Mouse (Mus musculus): ENCODE results near the gene Mrpl12. TPM values are rescaled to one million over a fixed set of nuclear protein-coding genes. Genes with fewer than 3 reads are reported as not detected.
A peak's percentile ranks its signal among the peaks of the same experiment; 100 is the strongest.

The Mrpl12 gene
- total and polyA plus RNA-seq, 3 experiments, result 374 to 461 (median 457) TPM

- Histone ChIP-seq H3K79me2 (ENCODE audit: control insufficient read depth, insufficient read depth, low read length, poor library complexity) (no peaks in the 10 kb centered on the region; the same call in 1 of the 2 replicates), H3K9me3 (replicated peaks; ENCODE audit: insufficient read depth, low read length) (no peaks in the 10 kb centered on the region), H3K27me3 (ENCODE audit: control insufficient read depth in 1 of 2, insufficient read depth in 2 of 2, low read length in 2 of 2) (no peaks in the 10 kb centered on the region; a peak in 1 of 4 replicates), H3K9ac (ENCODE audit: control insufficient read depth, low read depth, low read length, poor library complexity, severe bottlenecking) (no peak overlapping the region), H3K27ac (ENCODE audit: control insufficient read depth, low read depth, low read length) (no peak overlapping the region), H3K4me3 (ENCODE audit: control insufficient read depth in 1 of 2, insufficient read depth in 1 of 2, low read depth in 2 of 2, low read length in 2 of 2) (no peak overlapping the region), H3K4me1 (ENCODE audit: control insufficient read depth in 1 of 2, insufficient read depth in 2 of 2, low read length in 2 of 2) (peaks cover 21 to 29% of the 10 kb centered on the region in 2 experiments), H3K36me3 (ENCODE audit: control insufficient read depth in 1 of 2, insufficient read depth in 2 of 2, low read length in 2 of 2) (peaks cover 0 to 20% of the 10 kb centered on the region in 2 experiments; a peak in 2 of 4 replicates)
- TF ChIP-seq GATA1 (IDR thresholded peaks at IDR 0.05; ENCODE audit: low read depth, low read length), result 0 out of 2 replicates have a peak, but pooled peaks have one; percentile 22
- no peak for TF ChIP-seq MAFK (IDR thresholded peaks at IDR 0.05; ENCODE audit: borderline replicate concordance, low read depth, low read length)
- no peak for DNase-seq (ENCODE audit: low read depth, low spot score)
Measured at GRCm38 (mm10) chr11:120507611-120508289, 23.3 kb downstream of the Mrpl12 start.

- no peaks in the 10 kb centered on the region for H3K9me3 ChIP-seq (replicated peaks; ENCODE audit: insufficient read depth, low read length)
- TF ChIP-seq NRF1 (IDR thresholded peaks at IDR 0.05; ENCODE audit: insufficient read depth, low read depth, low read length, poor library complexity, severe bottlenecking) (no peak), ETS1 (IDR thresholded peaks at IDR 0.05; ENCODE audit: low read depth, low read length) (no peak), MXI1 (IDR thresholded peaks at IDR 0.05; ENCODE audit: low read depth, low read length) (no peak), RAD21 (IDR thresholded peaks at IDR 0.05; ENCODE audit: low read depth, low read length) (no peak), USF1 (IDR thresholded peaks at IDR 0.05; ENCODE audit: low read depth, low read length) (peak; percentile 70; the same call in 1 of the 2 replicates), GATA1 (IDR thresholded peaks at IDR 0.05; ENCODE audit: low read depth, low read length) (no peak), SMC3 (IDR thresholded peaks at IDR 0.05; ENCODE audit: low read depth, low read length) (no peak), MYB (IDR thresholded peaks at IDR 0.05; ENCODE audit: low read depth, low read length) (no peak)
- H3K36me3 ChIP-seq (ENCODE audit: control insufficient read depth in 1 of 2, insufficient read depth in 2 of 2, low read length in 2 of 2), result peaks cover 0 to 20% of the 10 kb centered on the region in 2 experiments; a peak in 2 of 4 replicates
- H3K9ac ChIP-seq (ENCODE audit: control insufficient read depth, low read depth, low read length, poor library complexity, severe bottlenecking), result no peak overlapping the region
- no peak for DNase-seq (ENCODE audit: low read depth, low spot score)
- H3K27ac ChIP-seq (ENCODE audit: control insufficient read depth, low read depth, low read length), result no peak overlapping the region
- no peaks in the 10 kb centered on the region; the same call in 1 of the 2 replicates for H3K79me2 ChIP-seq (ENCODE audit: control insufficient read depth, insufficient read depth, low read length, poor library complexity)
- peaks cover 21 to 29% of the 10 kb centered on the region in 2 experiments for H3K4me1 ChIP-seq (ENCODE audit: control insufficient read depth in 1 of 2, insufficient read depth in 2 of 2, low read length in 2 of 2)
- H3K27me3 ChIP-seq (ENCODE audit: control insufficient read depth in 1 of 2, insufficient read depth in 2 of 2, low read length in 2 of 2), result no peaks in the 10 kb centered on the region; a peak in 1 of 4 replicates
- no peak overlapping the region for H3K4me3 ChIP-seq (ENCODE audit: control insufficient read depth in 1 of 2, insufficient read depth in 1 of 2, low read depth in 2 of 2, low read length in 2 of 2)
Measured at GRCm38 (mm10) chr11:120508290-120508870, 24.0 kb downstream of the Mrpl12 start.

- Histone ChIP-seq H3K9ac (ENCODE audit: control insufficient read depth, low read depth, low read length, poor library complexity, severe bottlenecking) (peak overlapping the region; percentile 85), H3K36me3 (ENCODE audit: control insufficient read depth in 1 of 2, insufficient read depth in 2 of 2, low read length in 2 of 2) (peaks cover 0 to 20% of the 10 kb centered on the region in 2 experiments; a peak in 2 of 4 replicates), H3K4me3 (ENCODE audit: control insufficient read depth in 1 of 2, insufficient read depth in 1 of 2, low read depth in 2 of 2, low read length in 2 of 2) (peak overlapping the region; percentile 55 to 75), H3K79me2 (ENCODE audit: control insufficient read depth, insufficient read depth, low read length, poor library complexity) (no peaks in the 10 kb centered on the region; the same call in 1 of the 2 replicates), H3K27me3 (ENCODE audit: control insufficient read depth in 1 of 2, insufficient read depth in 2 of 2, low read length in 2 of 2) (no peaks in the 10 kb centered on the region), H3K4me1 (ENCODE audit: control insufficient read depth in 1 of 2, insufficient read depth in 2 of 2, low read length in 2 of 2) (peaks cover 21 to 29% of the 10 kb centered on the region in 2 experiments), H3K9me3 (replicated peaks; ENCODE audit: insufficient read depth, low read length) (no peaks in the 10 kb centered on the region), H3K27ac (ENCODE audit: control insufficient read depth, low read depth, low read length) (peak overlapping the region; percentile 91)
- DNase-seq (ENCODE audit: low read depth, low spot score), result peak; percentile 74
- no peak for TF ChIP-seq E2F4 (IDR thresholded peaks at IDR 0.05; ENCODE audit: borderline replicate concordance, low read depth, low read length)
- no peak for TF ChIP-seq NRF1 (IDR thresholded peaks at IDR 0.05; ENCODE audit: insufficient read depth, low read depth, low read length, poor library complexity, severe bottlenecking)
- 0 out of 2 replicates have a peak, but pooled peaks have one; percentile 11 for TF ChIP-seq ZC3H11A (IDR thresholded peaks at IDR 0.05; ENCODE audit: low read depth, low read length)
- TF ChIP-seq USF2 (IDR thresholded peaks at IDR 0.05; ENCODE audit: borderline replicate concordance in 1 of 2, insufficient read depth in 1 of 2, low read depth in 1 of 2, low read length in 2 of 2), result no peak
- TF ChIP-seq CHD2 (IDR thresholded peaks at IDR 0.05; ENCODE audit: low read length), result no peak
- TF ChIP-seq TAL1 (IDR thresholded peaks at IDR 0.05; ENCODE audit: low read length), result no peak
- TF ChIP-seq RAD21 (IDR thresholded peaks at IDR 0.05; ENCODE audit: low read depth, low read length), result no peak
- no peak for TF ChIP-seq POLR2AphosphoS5 (IDR thresholded peaks at IDR 0.05; ENCODE audit: borderline replicate concordance, low read depth, low read length)
- TF ChIP-seq POLR2A (IDR thresholded peaks at IDR 0.05; ENCODE audit: control insufficient read depth in 1 of 2, insufficient read depth in 1 of 2, low read depth in 1 of 2, low read length in 2 of 2, poor library complexity in 1 of 2), result no peak
- TF ChIP-seq EP300 (IDR thresholded peaks at IDR 0.05; ENCODE audit: low read depth in 1 of 2, low read length in 2 of 2), result peak in 1 of 2 experiments; percentile 37; a peak in 2 of 4 replicates
- no peak for TF ChIP-seq JUND (IDR thresholded peaks at IDR 0.05; ENCODE audit: low read depth, low read length)
- no peak for TF ChIP-seq ZNF384 (IDR thresholded peaks at IDR 0.05; ENCODE audit: low read depth, low read length)
- peak; percentile 25 for TF ChIP-seq NELFE (IDR thresholded peaks at IDR 0.05; ENCODE audit: low read depth, low read length)
- TF ChIP-seq MYC (IDR thresholded peaks at IDR 0.05; ENCODE audit: low read depth, low read length), result no peak
- TF ChIP-seq MXI1 (IDR thresholded peaks at IDR 0.05; ENCODE audit: low read depth, low read length), result no peak
- TF ChIP-seq HCFC1 (IDR thresholded peaks at IDR 0.05; ENCODE audit: low read depth, low read length), result no peak
- TF ChIP-seq MYB (IDR thresholded peaks at IDR 0.05; ENCODE audit: low read depth, low read length), result 0 out of 2 replicates have a peak, but pooled peaks have one; percentile 27
- no peak for TF ChIP-seq GATA1 (IDR thresholded peaks at IDR 0.05; ENCODE audit: low read depth, low read length)
Measured at GRCm38 (mm10) chr11:120509940-120510339, 25.5 kb downstream of the Mrpl12 start.
